Mouse (Mus musculus) heart, embryonic 13.5 days (tissue): Measurements from ENCODE around the gene Flna. TPM values are rescaled to one million over a fixed set of nuclear protein-coding genes. Genes with fewer than 3 reads are reported as not detected.

Experiments
- ATAC-seq: fragments of 200-750 bp; cut with Nextera tagmentation; 2 replicates; pipeline ENCODE4 v1.8.0; 2017; ENCODE audit warnings: moderate TSS enrichment; ENCODE audit not compliant: insufficient number of reproducible peaks, low FRiP score, low TSS enrichment; ENCODE audit errors: extremely low read depth
- H3K27ac ChIP-seq: fragments of 300-500 bp; sonication (generic); replicated peaks from 2 replicates; pipeline ENCODE4 v1.5.1; 2015; ENCODE audit warnings: moderate library complexity, mild to moderate bottlenecking, inconsistent platforms
- H3K27me3 ChIP-seq: fragments of 300-500 bp; sonication (generic); replicated peaks from 2 replicates; pipeline ENCODE4 v1.6.1; 2015; ENCODE audit warnings: mild to moderate bottlenecking, inconsistent platforms
- H3K36me3 ChIP-seq: fragments of 300-500 bp; sonication (generic); 2 replicates; pipeline ENCODE4 v1.6.1; 2015; ENCODE audit warnings: mild to moderate bottlenecking, inconsistent platforms
- H3K4me1 ChIP-seq: fragments of 300-500 bp; sonication (generic); 2 replicates; pipeline ENCODE4 v1.6.1; 2015; ENCODE audit warnings: inconsistent platforms
- H3K4me2 ChIP-seq: fragments of 300-500 bp; sonication (generic); 2 replicates; pipeline ENCODE4 v1.6.1; 2015; ENCODE audit warnings: inconsistent platforms, mild to moderate bottlenecking, moderate library complexity
- H3K4me3 ChIP-seq: fragments of 300-500 bp; sonication (generic); 2 replicates; pipeline ENCODE4 v1.5.1; 2015; ENCODE audit warnings: moderate library complexity, mild to moderate bottlenecking, inconsistent platforms
- H3K9ac ChIP-seq: fragments of 300-500 bp; sonication (generic); 2 replicates; pipeline ENCODE4 v1.6.1; 2015; ENCODE audit warnings: inconsistent platforms, mild to moderate bottlenecking, moderate library complexity
- H3K9me3 ChIP-seq: fragments of 300-500 bp; sonication (generic); 2 replicates; pipeline ENCODE4 v1.6.1; 2016; ENCODE audit warnings: inconsistent platforms
- WGBS: fragments of 180-500 bp; shearing (Covaris S2); methylation state at CpG from one replicate; pipeline ENCODE4 v1.1.7; 2015; ENCODE audit warnings: mixed read lengths; 5-methylcytosine and 5-hydroxymethylcytosine counted together
- polyA plus RNA-seq: library from polyadenylated mRNA; unstranded; fragments of >200 nt; fragmentation: Nextera tagmentation; extraction: Ambion mirVana; gene quantifications from 2 replicates; pipeline ENCODE4 v1.2.1, GENCODE M21; 2015

The Flna gene
- 136 and 154 TPM in 2 replicates for polyA plus RNA-seq

DNA sequence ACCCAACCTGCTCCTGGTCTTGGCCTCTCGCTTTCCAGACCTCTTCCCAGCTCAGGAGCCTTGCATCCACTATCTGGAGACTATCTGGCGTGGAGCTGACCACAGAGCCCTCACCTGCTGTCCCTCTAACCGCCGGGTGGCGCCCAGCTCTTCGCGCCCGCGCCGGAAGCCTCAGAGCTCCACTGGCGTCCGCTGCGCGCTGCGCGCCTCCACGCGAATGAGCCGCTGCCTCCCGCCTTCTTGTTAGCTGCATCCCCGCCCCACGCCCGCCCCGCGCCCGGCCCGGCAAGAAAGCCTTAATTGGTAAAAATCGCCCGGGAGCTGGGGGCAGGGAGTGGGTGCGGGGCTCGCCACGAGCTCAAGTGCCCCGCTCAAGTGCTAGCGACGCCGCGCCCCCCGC lies at the start of gene Flna:
Gene Flna (minus strand): TSS at position 206 of the 400 bp plus-strand sequence.
- Histone ChIP-seq H3K36me3 (no peaks in the 10 kb centered on the region), H3K4me1 (0 out of 2 replicates have a peak, but pooled peaks cover 4% of the 10 kb centered on the region), H3K9ac (peak within 1 kb of the TSS; percentile 80), H3K27me3 (no peaks in the 10 kb centered on the region), H3K4me2 (peak within 1 kb of the TSS; percentile 75), H3K4me3 (peak within 1 kb of the TSS; percentile 66), H3K27ac (peak within 1 kb of the TSS; percentile 84), H3K9me3 (no peaks in the 10 kb centered on the region)
- 9% methylated on average over 38 of the region's 38 CpGs for WGBS
- ATAC-seq, result no peak

DNA sequence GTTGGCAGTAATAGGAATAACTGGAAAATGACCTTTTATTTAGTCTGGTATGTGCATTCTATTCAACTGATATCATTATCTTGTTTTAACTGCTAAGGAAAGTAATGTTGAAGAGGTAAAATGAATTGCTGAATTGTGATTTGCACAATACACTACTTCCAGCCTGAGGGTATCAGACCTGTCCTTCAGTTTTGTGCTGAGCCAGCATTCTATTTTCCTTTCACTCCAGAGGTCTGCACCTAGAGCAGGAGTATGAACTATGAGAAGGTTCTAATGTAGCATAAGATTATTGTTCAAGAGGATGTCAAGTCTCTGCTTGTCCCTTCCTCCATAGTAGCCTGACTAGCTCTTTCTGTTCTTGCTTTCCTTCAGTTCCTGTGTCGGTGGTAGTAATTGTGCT lies 48.7 kb upstream of the Flna start:
- no peaks in the 10 kb centered on the region for H3K27me3 ChIP-seq
- ATAC-seq, result no peak
- no peak overlapping the region for H3K4me3 ChIP-seq
- 79% methylated on average over 1 of the region's 1 CpGs for WGBS
- H3K4me1 ChIP-seq, result peaks cover 5% of the 10 kb centered on the region; the same call in 1 of the 2 replicates
- no peaks in the 10 kb centered on the region for H3K9me3 ChIP-seq
- H3K36me3 ChIP-seq, result peaks cover 45% of the 10 kb centered on the region
- no peak overlapping the region for H3K4me2 ChIP-seq
- no peak overlapping the region for H3K27ac ChIP-seq
- no peak overlapping the region for H3K9ac ChIP-seq

DNA sequence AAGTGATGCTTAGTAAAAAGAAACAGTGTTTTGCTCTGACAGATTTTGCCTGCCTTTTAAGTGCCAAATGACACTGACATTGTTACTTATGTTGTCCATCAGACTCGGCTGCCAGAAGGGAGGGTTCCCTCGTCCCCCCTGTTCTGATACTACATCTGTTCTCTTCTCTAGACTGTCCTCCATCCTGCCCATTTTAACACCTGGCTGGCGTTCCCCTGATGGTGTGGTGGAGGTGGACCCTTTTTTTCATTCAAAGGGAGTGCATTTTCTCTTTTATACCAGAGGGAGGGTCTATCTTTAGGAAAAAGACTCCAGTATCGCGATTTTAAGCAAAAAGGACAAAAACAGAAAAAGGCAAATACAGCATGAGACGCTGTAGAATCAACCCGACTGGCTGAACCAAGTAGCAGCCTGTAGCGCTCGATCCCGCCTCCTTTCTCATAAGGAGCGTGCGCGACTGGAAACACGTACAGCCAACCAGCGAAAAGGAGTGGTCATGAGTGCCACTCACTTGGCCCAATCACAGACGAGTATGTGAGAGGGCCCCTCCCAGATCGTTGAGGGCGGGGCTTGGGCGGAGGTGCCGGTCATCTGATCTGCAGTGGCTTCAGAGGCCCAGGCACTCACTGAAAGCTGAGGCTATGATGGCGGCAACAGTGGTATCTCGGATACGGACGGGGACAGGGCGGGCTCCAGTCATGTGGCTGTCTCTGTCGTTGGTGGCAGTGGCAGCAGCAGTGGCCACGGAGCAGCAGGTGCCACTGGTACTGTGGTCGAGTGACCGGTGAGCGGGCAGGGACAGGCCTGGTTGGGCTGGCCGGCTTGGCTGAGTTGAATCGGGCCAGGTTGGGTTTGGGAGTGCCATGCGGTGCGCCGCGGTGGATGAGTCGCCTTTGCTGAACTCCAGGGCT lies 47.2 kb upstream of the Flna start, which contains the start of gene Atp6ap1:
Gene Atp6ap1 (plus strand): TSS at position 560 of the 911 bp plus-strand sequence.
- Histone ChIP-seq H3K9ac (peak within 1 kb of the TSS; percentile 87), H3K4me1 (peaks cover 5% of the 10 kb centered on the region; the same call in 1 of the 2 replicates), H3K36me3 (peaks cover 30% of the 10 kb centered on the region), H3K4me2 (peak within 1 kb of the TSS; percentile 75), H3K27me3 (no peaks in the 10 kb centered on the region), H3K27ac (peak within 1 kb of the TSS; percentile 77), H3K4me3 (peak within 1 kb of the TSS; percentile 71), H3K9me3 (no peaks in the 10 kb centered on the region)
- peak; percentile 94 for ATAC-seq
- WGBS, result 10% methylated on average over 37 of the region's 37 CpGs

DNA sequence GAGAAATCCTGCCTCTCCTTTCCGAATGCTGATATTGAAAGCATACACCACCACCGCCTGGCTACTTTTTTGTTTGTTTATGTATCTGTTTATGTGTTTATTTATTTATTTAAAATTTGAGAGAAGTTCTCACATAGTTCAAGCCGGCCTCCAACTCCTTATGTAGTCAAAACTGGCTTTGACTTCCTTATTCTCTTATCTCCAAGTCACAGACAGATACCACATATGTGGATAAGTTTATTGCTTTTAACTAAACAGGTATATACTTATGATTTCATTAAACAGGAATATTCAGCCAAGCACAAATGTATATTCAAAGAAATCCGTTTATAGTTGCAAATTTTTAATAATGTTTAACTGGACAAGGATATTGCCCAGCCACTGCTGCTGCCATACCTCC lies 43.8 kb upstream of the Flna start:
- 69% methylated on average over 4 of the region's 4 CpGs for WGBS

DNA sequence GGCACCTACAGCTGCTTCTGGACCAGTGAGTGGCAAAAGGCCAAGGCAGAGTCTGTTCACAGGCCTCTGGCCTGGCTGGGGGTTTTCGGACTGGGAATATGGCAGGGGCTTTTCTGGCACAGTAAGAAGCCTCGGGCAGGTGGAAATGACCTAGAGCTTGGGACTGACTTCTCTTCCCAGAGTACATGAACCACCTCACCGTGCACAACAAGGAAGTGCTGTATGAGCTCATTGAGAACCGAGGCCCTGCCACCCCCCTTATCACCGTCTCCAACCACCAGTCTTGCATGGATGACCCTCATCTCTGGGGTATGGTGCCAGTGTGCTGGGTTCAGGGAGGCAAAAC lies 33.4 kb upstream of the Flna start:
- Histone ChIP-seq H3K9me3 (no peaks in the 10 kb centered on the region), H3K4me3 (peak overlapping the region; percentile 68), H3K27me3 (no peaks in the 10 kb centered on the region), H3K9ac (peak overlapping the region; percentile 83), H3K36me3 (peaks cover 6% of the 10 kb centered on the region; the same call in 1 of the 2 replicates), H3K4me2 (peak overlapping the region; percentile 77), H3K27ac (peak overlapping the region; percentile 91), H3K4me1 (peaks cover 14% of the 10 kb centered on the region)
- no peak for ATAC-seq
- WGBS, result 31% methylated on average over 5 of the region's 5 CpGs

More for the DNA sequence above, 43.8 kb upstream of the Flna start:
- Histone ChIP-seq H3K4me2 (no peak overlapping the region), H3K27me3 (no peaks in the 10 kb centered on the region), H3K9ac (no peak overlapping the region), H3K36me3 (peaks cover 19% of the 10 kb centered on the region), H3K27ac (no peak overlapping the region), H3K4me3 (no peak overlapping the region), H3K4me1 (peaks cover 5% of the 10 kb centered on the region; the same call in 1 of the 2 replicates), H3K9me3 (no peaks in the 10 kb centered on the region)
- no peak for ATAC-seq

DNA sequence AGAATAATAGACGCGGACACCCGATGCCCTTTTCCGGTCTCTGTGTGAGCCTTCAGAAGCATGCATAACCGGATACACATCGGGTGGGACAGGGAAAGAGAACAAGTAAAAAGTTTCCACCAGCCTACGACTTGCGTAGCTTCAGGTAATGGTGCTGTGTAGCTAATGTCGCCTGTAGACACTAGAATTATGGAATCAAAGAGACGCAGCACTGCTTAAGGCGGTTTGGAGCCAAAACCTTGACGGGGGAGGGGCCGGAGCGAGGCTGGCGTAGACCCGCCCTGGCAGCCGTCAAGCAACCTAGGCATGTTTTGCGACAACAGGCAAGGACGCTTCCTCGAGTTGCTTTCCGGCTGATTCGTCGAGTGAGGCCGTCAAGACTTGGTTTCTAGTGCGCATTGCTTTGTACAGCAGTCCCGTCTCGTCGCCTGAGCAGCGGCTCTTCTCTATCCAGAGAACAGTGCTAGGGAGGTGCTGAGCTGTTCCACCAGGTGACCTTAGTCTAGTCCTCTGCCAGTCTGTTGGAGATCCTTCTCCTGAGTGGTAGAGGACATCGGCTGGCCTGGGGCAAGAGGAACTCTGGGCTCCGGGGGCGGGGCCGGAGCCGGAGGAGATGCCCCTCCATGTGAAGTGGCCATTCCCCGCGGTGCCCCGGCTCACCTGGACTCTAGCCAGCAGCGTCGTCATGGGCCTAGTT lies 32.9 kb upstream of the Flna start:
- no peaks in the 10 kb centered on the region for H3K9me3 ChIP-seq
- H3K9ac ChIP-seq, result peak overlapping the region; percentile 83
- peak overlapping the region; percentile 68 for H3K4me3 ChIP-seq
- peak overlapping the region; percentile 77 for H3K4me2 ChIP-seq
- 15% methylated on average over 39 of the region's 39 CpGs for WGBS
- H3K27ac ChIP-seq, result peak overlapping the region; percentile 91
- peak; percentile 65 for ATAC-seq
- H3K27me3 ChIP-seq, result no peaks in the 10 kb centered on the region
- H3K36me3 ChIP-seq, result 0 out of 2 replicates have a peak, but pooled peaks cover 3% of the 10 kb centered on the region
- peaks cover 14% of the 10 kb centered on the region for H3K4me1 ChIP-seq

DNA sequence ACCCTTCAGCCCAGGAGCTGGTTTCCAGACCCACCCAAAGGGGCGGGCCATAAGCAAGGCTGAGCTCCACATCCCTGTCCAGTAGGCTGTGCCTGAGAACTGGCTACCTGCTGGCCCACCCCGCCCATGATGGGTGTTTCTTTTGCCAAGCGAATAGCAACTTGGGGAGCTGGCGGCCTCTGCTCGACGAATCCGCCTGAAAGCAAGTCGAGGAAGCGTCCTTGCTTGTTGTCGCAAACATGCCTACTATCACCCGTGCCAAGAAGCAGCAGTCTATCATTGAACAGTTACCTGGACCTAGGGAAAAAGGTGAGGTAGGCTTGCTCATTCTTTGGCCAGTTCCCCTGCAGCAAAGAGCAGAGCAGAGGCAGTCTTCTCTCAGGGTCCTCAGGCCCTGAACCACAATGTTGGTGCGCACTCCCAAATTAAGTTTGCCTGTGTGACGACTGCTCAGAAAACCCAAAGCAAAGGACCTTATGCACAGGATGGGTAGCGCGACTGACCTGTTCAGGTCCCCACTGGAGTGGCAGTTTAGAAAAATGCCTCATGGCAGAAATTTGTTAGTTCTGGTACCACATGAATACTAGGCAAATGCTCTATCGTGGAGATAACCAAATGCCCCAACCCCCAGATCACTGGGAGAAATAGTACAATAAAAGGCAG lies 32.2 kb upstream of the Flna start, which contains the start of the genes Taz and Dnase1l1:
Gene Taz (plus strand): TSS at position 181 of the 663 bp plus-strand sequence.
Gene Dnase1l1 (minus strand): TSS at position 606 of the 663 bp plus-strand sequence.
- Histone ChIP-seq H3K27me3 (no peaks in the 10 kb centered on the region), H3K4me1 (peaks cover 14% of the 10 kb centered on the region), H3K4me3 (peak within 1 kb of the TSS; percentile 68), H3K36me3 (0 out of 2 replicates have a peak, but pooled peaks cover 3% of the 10 kb centered on the region), H3K4me2 (peak within 1 kb of the TSS; percentile 77), H3K9me3 (no peaks in the 10 kb centered on the region), H3K27ac (peak within 1 kb of the TSS; percentile 91), H3K9ac (peak within 1 kb of the TSS; percentile 83)
- 9% methylated on average over 16 of the region's 16 CpGs for WGBS
- peak; percentile 81 for ATAC-seq

DNA sequence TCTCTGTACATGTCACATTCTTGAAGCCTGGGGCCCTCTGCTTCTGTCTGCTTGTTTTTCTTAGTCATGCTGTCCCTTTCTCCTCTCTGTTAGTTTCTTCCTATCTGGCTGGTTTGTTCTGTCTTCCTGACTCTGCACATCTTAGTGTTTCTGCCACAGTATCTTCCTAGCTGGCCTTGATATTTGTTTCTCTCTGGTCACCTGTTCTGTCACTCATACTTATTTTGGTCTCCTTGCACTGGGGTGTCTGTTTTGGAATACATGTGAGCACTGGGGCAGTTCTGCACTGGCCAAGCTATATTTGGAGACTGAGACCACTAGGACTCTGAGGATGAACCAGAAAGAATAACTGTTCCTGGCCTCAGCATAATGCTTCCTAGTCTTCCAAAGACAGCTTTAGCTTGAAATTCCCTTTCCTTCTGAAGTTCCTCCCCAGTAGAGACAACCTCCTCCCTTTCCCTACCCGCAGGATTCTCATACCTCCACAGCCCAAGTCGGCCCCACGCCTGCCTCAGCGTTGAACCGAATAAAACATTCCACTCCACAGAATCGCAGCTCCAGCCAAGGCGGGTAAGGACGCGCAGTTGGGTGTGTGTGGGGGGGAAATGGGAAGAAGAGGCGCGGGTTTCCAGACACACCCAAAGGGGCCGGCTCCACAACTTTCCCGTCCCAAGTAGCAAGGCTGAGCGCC lies 31.6 kb upstream of the Flna start:
- WGBS, result 14% methylated on average over 14 of the region's 14 CpGs
- peak overlapping the region; percentile 83 for H3K9ac ChIP-seq
- H3K27me3 ChIP-seq, result no peaks in the 10 kb centered on the region
- peak overlapping the region; percentile 91 for H3K27ac ChIP-seq
- peaks cover 14% of the 10 kb centered on the region for H3K4me1 ChIP-seq
- H3K9me3 ChIP-seq, result no peaks in the 10 kb centered on the region
- H3K4me2 ChIP-seq, result peak overlapping the region; percentile 77
- peak overlapping the region; percentile 68 for H3K4me3 ChIP-seq
- ATAC-seq, result no peak
- H3K36me3 ChIP-seq, result 0 out of 2 replicates have a peak, but pooled peaks cover 3% of the 10 kb centered on the region

DNA sequence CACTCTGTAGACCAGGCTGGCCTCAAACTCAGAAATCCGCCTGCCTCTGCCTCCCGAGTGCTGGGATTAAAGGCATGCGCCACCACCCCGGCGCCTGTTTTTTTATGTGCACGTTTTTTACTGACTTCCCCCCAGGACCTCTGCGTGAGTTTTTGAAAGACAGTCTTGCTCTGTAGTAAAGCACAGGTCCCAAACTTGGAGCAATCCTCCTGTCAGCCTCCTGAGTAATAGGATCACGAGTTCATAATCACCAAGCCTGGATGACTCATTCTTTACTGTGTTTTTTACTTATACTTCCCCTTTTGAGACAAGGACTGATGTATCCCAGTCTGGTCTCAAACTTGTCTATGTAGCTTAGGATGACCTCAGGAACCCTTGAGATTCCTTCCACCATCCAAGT lies 28.3 kb upstream of the Flna start:
- Histone ChIP-seq H3K27me3 (no peaks in the 10 kb centered on the region), H3K9me3 (no peaks in the 10 kb centered on the region), H3K4me1 (0 out of 2 replicates have a peak, but pooled peaks cover 7% of the 10 kb centered on the region), H3K4me3 (no peak overlapping the region), H3K4me2 (no peak overlapping the region), H3K27ac (no peak overlapping the region), H3K36me3 (peaks cover 4% of the 10 kb centered on the region; the same call in 1 of the 2 replicates), H3K9ac (no peak overlapping the region)
- WGBS, result 69% methylated on average over 8 of the region's 8 CpGs
- no peak for ATAC-seq
